Mouse (Mus musculus) bone marrow, adult 2 months (tissue): Measurements from ENCODE around the gene Samsn1.

ENCODE experiments used
- CTCF ChIP-seq: fragments of 200-500 bp; IDR thresholded peaks from 2 replicates; pipeline ENCODE4 v1.5.1; 2011; ENCODE audit warnings: low read length, control low read depth; ENCODE audit not compliant: control insufficient read depth, insufficient read depth
- POLR2A ChIP-seq: fragments of 200-500 bp; IDR thresholded peaks from 2 replicates; pipeline ENCODE4 v1.6.1; 2011; ENCODE audit warnings: low read depth, mild to moderate bottlenecking, control low read depth, low read length, borderline replicate concordance; ENCODE audit not compliant: control insufficient read depth

- TF ChIP-seq CTCF (no peak), POLR2A (no peak)
Measured at GRCm38 (mm10) chr16:75889081-75889646, 132.9 kb downstream of the Samsn1 start.
